Mouse (Mus musculus): Measurements from ENCODE around the gene Tmem131l. TPM values are rescaled to one million over a fixed set of nuclear protein-coding genes. Genes with fewer than 3 reads are reported as not detected.

Gene Tmem131l
- polyA plus RNA-seq (2015; fragmentation: Nextera tagmentation; extraction: Ambion mirVana): 35.2 and 37.5 TPM in 2 replicates

GRCm38 (mm10) chr3:84039646-84040475, at the start of gene Tmem131l:
Tmem131l (minus strand) TSS chr3:84040175.
- Histone ChIP-seq H3K4me3 (replicated peaks) (peak within 1 kb of the TSS; percentile 94), H3K4me1 (peaks cover 25% of the 10 kb centered on the region), H3K9me3 (replicated peaks) (no peaks in the 10 kb centered on the region), H3K9ac (peak within 1 kb of the TSS; percentile 93), H3K27ac (peak within 1 kb of the TSS; percentile 94), H3K27me3 (no peaks in the 10 kb centered on the region), H3K4me2 (peak within 1 kb of the TSS; percentile 98), H3K36me3 (0 out of 2 replicates have a peak, but pooled peaks cover 7% of the 10 kb centered on the region)
- ATAC-seq (replicated peaks; ENCODE audit: low FRiP score): peak; percentile 94
- WGBS: under 1% methylated on average over 83 of the region's 100 CpGs

GRCm38 (mm10) chr3:84086921-84087320, 46.9 kb upstream of the Tmem131l start:
- Histone ChIP-seq H3K4me3 (replicated peaks) (no peak overlapping the region), H3K9me3 (replicated peaks) (no peaks in the 10 kb centered on the region), H3K36me3 (no peaks in the 10 kb centered on the region), H3K27ac (no peak overlapping the region), H3K9ac (no peak overlapping the region), H3K4me1 (peaks cover 21% of the 10 kb centered on the region), H3K4me2 (no peak overlapping the region), H3K27me3 (no peaks in the 10 kb centered on the region)
- no peak for ATAC-seq (replicated peaks; ENCODE audit: low FRiP score)
- 69% methylated on average over 2 of the region's 2 CpGs for WGBS

- Histone ChIP-seq H3K4me1 (peaks cover 17% of the 10 kb centered on the region), H3K36me3 (no peaks in the 10 kb centered on the region), H3K4me2 (no peak overlapping the region), H3K4me3 (replicated peaks) (no peak overlapping the region), H3K9me3 (replicated peaks) (no peaks in the 10 kb centered on the region), H3K9ac (no peak overlapping the region), H3K27me3 (no peaks in the 10 kb centered on the region), H3K27ac (no peak overlapping the region)
- no peak for ATAC-seq (replicated peaks; ENCODE audit: low FRiP score)
- 87% methylated on average over 7 of the region's 7 CpGs for WGBS
These were observed 46.4 kb upstream of the Tmem131l start for GRCm38 (mm10) chr3:84086337-84086736.

- peak; percentile 95 for ATAC-seq (replicated peaks; ENCODE audit: low FRiP score)
- no peaks in the 10 kb centered on the region for H3K9me3 ChIP-seq (replicated peaks)
- no peaks in the 10 kb centered on the region for H3K27me3 ChIP-seq
- H3K4me1 ChIP-seq: peaks cover 17% of the 10 kb centered on the region
- H3K4me3 ChIP-seq (replicated peaks): no peak overlapping the region
- no peaks in the 10 kb centered on the region for H3K36me3 ChIP-seq
- WGBS: 10% methylated on average over 9 of the region's 9 CpGs
- peak overlapping the region; percentile 27; the same call in 1 of the 2 replicates for H3K27ac ChIP-seq
- H3K4me2 ChIP-seq: no peak overlapping the region
- H3K9ac ChIP-seq: no peak overlapping the region
These were observed 45.5 kb upstream of the Tmem131l start for GRCm38 (mm10) chr3:84085429-84085828.

- 85% methylated on average over 4 of the region's 4 CpGs for WGBS
- no peaks in the 10 kb centered on the region for H3K27me3 ChIP-seq
- H3K4me2 ChIP-seq: no peak overlapping the region
- no peaks in the 10 kb centered on the region for H3K36me3 ChIP-seq
- no peak overlapping the region for H3K27ac ChIP-seq
- no peak overlapping the region for H3K4me3 ChIP-seq (replicated peaks)
- no peak for ATAC-seq (replicated peaks; ENCODE audit: low FRiP score)
- peaks cover 16% of the 10 kb centered on the region for H3K4me1 ChIP-seq
- H3K9me3 ChIP-seq (replicated peaks): no peaks in the 10 kb centered on the region
- no peak overlapping the region for H3K9ac ChIP-seq
These were observed 41.3 kb upstream of the Tmem131l start for GRCm38 (mm10) chr3:84081208-84081722.

GRCm38 (mm10) chr3:84080074-84080473, 40.1 kb upstream of the Tmem131l start:
- ATAC-seq (replicated peaks; ENCODE audit: low FRiP score): no peak
- H3K36me3 ChIP-seq: no peaks in the 10 kb centered on the region

GRCm38 (mm10) chr3:84077505-84077904, 37.5 kb upstream of the Tmem131l start:
- no peaks in the 10 kb centered on the region for H3K4me1 ChIP-seq
- no peak overlapping the region for H3K4me2 ChIP-seq
- H3K27me3 ChIP-seq: no peaks in the 10 kb centered on the region
- no peaks in the 10 kb centered on the region for H3K9me3 ChIP-seq (replicated peaks)
- 93% methylated on average over 4 of the region's 4 CpGs for WGBS
- H3K9ac ChIP-seq: no peak overlapping the region
- H3K27ac ChIP-seq: no peak overlapping the region
- no peak overlapping the region for H3K4me3 ChIP-seq (replicated peaks)
- no peak for ATAC-seq (replicated peaks; ENCODE audit: low FRiP score)
- no peaks in the 10 kb centered on the region for H3K36me3 ChIP-seq

More at GRCm38 (mm10) chr3:84080074-84080473, 40.1 kb upstream of the Tmem131l start:
- Histone ChIP-seq H3K4me1 (peaks cover 4% of the 10 kb centered on the region), H3K27ac (no peak overlapping the region), H3K4me2 (no peak overlapping the region), H3K9ac (no peak overlapping the region), H3K27me3 (no peaks in the 10 kb centered on the region), H3K9me3 (replicated peaks) (no peaks in the 10 kb centered on the region), H3K4me3 (replicated peaks) (no peak overlapping the region)
- 83% methylated on average over 7 of the region's 7 CpGs for WGBS

GRCm38 (mm10) chr3:84076543-84077332, 36.8 kb upstream of the Tmem131l start:
- H3K4me3 ChIP-seq (replicated peaks): no peak overlapping the region
- WGBS: 80% methylated on average over 13 of the region's 13 CpGs

GRCm38 (mm10) chr3:84075516-84075915, 35.5 kb upstream of the Tmem131l start:
- Histone ChIP-seq H3K4me1 (no peaks in the 10 kb centered on the region), H3K9ac (no peak overlapping the region), H3K9me3 (replicated peaks) (no peaks in the 10 kb centered on the region), H3K36me3 (no peaks in the 10 kb centered on the region), H3K27ac (no peak overlapping the region), H3K4me3 (replicated peaks) (no peak overlapping the region), H3K4me2 (no peak overlapping the region), H3K27me3 (no peaks in the 10 kb centered on the region)
- WGBS: 43% methylated on average over 4 of the region's 4 CpGs
- ATAC-seq (replicated peaks; ENCODE audit: low FRiP score): no peak

More at GRCm38 (mm10) chr3:84076543-84077332, 36.8 kb upstream of the Tmem131l start:
- ATAC-seq (replicated peaks; ENCODE audit: low FRiP score): no peak
- no peak overlapping the region for H3K27ac ChIP-seq
- H3K9ac ChIP-seq: no peak overlapping the region
- H3K4me1 ChIP-seq: no peaks in the 10 kb centered on the region
- no peak overlapping the region for H3K4me2 ChIP-seq
- no peaks in the 10 kb centered on the region for H3K9me3 ChIP-seq (replicated peaks)
- H3K27me3 ChIP-seq: no peaks in the 10 kb centered on the region
- H3K36me3 ChIP-seq: no peaks in the 10 kb centered on the region

- no peak overlapping the region for H3K27ac ChIP-seq
- H3K4me3 ChIP-seq (replicated peaks): no peak overlapping the region
- no peaks in the 10 kb centered on the region for H3K36me3 ChIP-seq
- H3K9me3 ChIP-seq (replicated peaks): no peaks in the 10 kb centered on the region
- H3K4me1 ChIP-seq: no peaks in the 10 kb centered on the region
- H3K27me3 ChIP-seq: no peaks in the 10 kb centered on the region
- H3K4me2 ChIP-seq: no peak overlapping the region
- WGBS: 66% methylated on average over 2 of the region's 2 CpGs
- ATAC-seq (replicated peaks; ENCODE audit: low FRiP score): no peak
- no peak overlapping the region for H3K9ac ChIP-seq
These were observed 34.8 kb upstream of the Tmem131l start for GRCm38 (mm10) chr3:84074777-84075176.

GRCm38 (mm10) chr3:84071641-84072040, 31.7 kb upstream of the Tmem131l start:
- H3K4me3 ChIP-seq (replicated peaks): no peak overlapping the region
- ATAC-seq (replicated peaks; ENCODE audit: low FRiP score): no peak

GRCm38 (mm10) chr3:84070811-84071210, 30.8 kb upstream of the Tmem131l start:
- Histone ChIP-seq H3K4me1 (no peaks in the 10 kb centered on the region), H3K27me3 (no peaks in the 10 kb centered on the region), H3K4me3 (replicated peaks) (no peak overlapping the region), H3K27ac (no peak overlapping the region), H3K36me3 (no peaks in the 10 kb centered on the region), H3K9ac (no peak overlapping the region), H3K9me3 (replicated peaks) (no peaks in the 10 kb centered on the region), H3K4me2 (no peak overlapping the region)
- no peak for ATAC-seq (replicated peaks; ENCODE audit: low FRiP score)
- WGBS: 84% methylated on average over 8 of the region's 8 CpGs

More at GRCm38 (mm10) chr3:84071641-84072040, 31.7 kb upstream of the Tmem131l start:
- Histone ChIP-seq H3K9me3 (replicated peaks) (no peaks in the 10 kb centered on the region), H3K4me2 (no peak overlapping the region), H3K4me1 (no peaks in the 10 kb centered on the region), H3K27ac (no peak overlapping the region), H3K36me3 (no peaks in the 10 kb centered on the region), H3K27me3 (no peaks in the 10 kb centered on the region), H3K9ac (no peak overlapping the region)
- WGBS: 18% methylated on average over 2 of the region's 2 CpGs
